Mouse (Mus musculus): ENCODE data around the gene Relch. TPM values are rescaled to one million over a fixed set of nuclear protein-coding genes. Genes with fewer than 3 reads are reported as not detected.

Relch gene
- 36.8 and 38.7 TPM in 2 replicates for polyA plus RNA-seq (2015; fragmentation: Nextera tagmentation; extraction: Ambion mirVana)

DNA sequence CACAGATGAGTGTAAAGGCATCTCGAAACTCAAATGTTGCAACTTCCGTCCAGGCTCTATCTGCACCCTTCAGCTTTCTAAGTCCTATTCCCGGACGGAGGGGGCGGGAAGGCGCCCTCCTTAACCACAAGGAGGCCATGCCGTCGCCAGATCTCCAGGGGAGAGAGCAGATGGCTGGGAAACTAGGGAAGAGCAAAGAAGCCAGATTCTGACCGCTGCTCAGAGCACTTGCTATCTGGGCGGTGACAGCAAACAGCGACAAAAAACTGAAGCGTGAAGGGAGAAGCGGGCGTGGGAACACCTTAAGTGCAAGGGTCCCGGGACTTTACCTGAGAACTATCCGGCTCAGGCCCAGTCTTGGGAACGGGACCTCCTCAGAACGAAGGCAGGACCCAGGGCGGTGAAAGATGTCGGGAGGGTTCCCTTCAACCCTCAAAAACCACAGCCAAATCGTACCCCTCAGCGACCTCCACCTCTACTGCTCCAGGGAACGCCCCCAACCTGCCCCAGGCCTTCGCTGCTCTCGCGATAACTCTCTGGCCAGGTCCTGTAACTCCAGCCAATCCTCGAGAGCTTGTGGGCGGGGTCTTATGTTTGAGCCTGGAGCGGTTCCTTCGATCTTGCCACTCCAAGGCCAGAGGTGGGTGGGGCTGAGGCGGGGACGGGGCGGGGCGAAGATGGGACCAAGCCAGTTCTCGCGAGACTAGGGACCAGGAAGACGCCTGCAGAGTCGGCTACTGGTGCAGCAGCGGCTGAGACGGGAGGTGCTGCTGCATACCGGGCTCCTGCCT, at the start of gene Relch, which contains the start of gene Pign:
Relch (plus strand) TSS at position 691 of the 791 bp plus-strand sequence.
Pign (minus strand) TSS at position 507 of the 791 bp plus-strand sequence.

DNA sequence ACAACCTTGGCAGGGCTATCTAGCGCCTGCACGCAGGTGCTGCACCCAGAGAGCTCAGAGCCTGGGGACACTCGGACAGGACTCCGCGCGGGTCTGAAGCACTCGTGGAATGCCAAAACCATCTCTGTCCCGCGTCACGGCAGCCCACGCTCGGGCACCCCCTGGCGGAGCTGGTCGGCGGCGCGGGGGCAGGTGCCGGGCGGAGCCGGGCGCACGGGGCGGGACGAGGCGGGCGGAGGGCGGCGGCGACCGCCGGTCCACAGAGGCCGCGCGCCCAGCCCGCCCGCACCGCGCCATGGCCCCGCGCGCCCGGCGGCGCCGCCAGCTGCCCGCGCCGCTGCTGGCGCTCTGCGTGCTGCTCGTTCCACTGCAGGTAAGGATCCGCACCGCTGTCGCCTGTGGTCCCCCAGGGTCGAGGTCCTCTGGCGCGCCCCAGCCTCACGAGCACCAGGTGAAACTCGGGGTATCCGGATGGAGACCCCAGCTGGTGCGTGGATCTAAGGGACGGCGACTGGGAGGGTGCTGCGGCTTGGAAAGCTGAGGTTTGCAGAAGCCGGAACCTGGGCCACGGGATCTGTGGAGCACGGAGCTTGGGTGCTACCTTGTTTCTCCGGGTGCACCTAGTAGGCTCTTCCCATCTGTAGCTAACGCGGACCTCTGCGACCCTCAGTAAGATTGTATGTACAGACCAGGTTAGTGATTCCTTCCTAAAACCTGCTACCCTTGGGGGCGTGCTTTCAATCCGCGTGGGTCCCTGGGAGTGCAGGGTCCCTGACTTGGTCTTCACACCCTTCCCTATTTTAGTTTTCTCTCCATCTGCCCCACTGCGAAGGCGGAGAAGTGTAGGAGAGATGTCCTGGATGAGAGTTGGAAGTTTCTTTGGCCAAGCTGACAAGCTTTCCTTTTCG, 117.0 kb downstream of the Relch start, which contains the start of gene Tnfrsf11a:
Tnfrsf11a (plus strand) TSS at position 262 of the 908 bp plus-strand sequence.

Other genes with a start within 250 kb of the Relch start
- gene Pign, start 184 bp upstream of the Relch start, polyA plus RNA-seq (2015; fragmentation: Nextera tagmentation; extraction: Ambion mirVana) = 7.3 and 9.2 TPM in 2 replicates
- 1.8 and 1.9 TPM in 2 replicates for gene Tnfrsf11a, start 116.9 kb downstream of the Relch start, polyA plus RNA-seq (2015; fragmentation: Nextera tagmentation; extraction: Ambion mirVana)